Mouse (Mus musculus) kidney, embryonic 14.5 days (tissue): ENCODE results near the gene Tent5b. TPM values are rescaled to one million over a fixed set of nuclear protein-coding genes. Genes with fewer than 3 reads are reported as not detected.
A peak's percentile ranks its signal among the peaks of the same experiment; 100 is the strongest.

Source experiments
- ATAC-seq: fragments of 200-750 bp; cut with Nextera tagmentation; 2 replicates; pipeline ENCODE4 v1.8.0; 2017; ENCODE audit warnings: moderate number of reproducible peaks, mild to moderate bottlenecking, moderate TSS enrichment, moderate library complexity; ENCODE audit not compliant: low FRiP score, low TSS enrichment
- H3K27ac ChIP-seq: fragments of 300-500 bp; sonication (generic); 2 replicates; pipeline ENCODE4 v1.5.1; 2014; ENCODE audit warnings: low read depth, mild to moderate bottlenecking, low read length, moderate library complexity, mixed read lengths
- H3K27me3 ChIP-seq: fragments of 300-500 bp; sonication (generic); 2 replicates; pipeline ENCODE4 v1.6.1; 2014; ENCODE audit warnings: mild to moderate bottlenecking, low read length; ENCODE audit not compliant: control insufficient read depth, insufficient read depth
- H3K36me3 ChIP-seq: fragments of 300-500 bp; sonication (generic); 2 replicates; pipeline ENCODE4 v1.6.1; 2014; ENCODE audit warnings: low read length, mixed read lengths; ENCODE audit not compliant: control insufficient read depth, insufficient read depth
- H3K4me1 ChIP-seq: fragments of 300-500 bp; sonication (generic); 2 replicates; pipeline ENCODE4 v1.6.1; 2014; ENCODE audit warnings: low read length, mixed read lengths; ENCODE audit not compliant: control insufficient read depth, insufficient read depth
- H3K4me2 ChIP-seq: fragments of 300-500 bp; sonication (generic); replicated peaks from 2 replicates; pipeline ENCODE4 v1.6.1; 2014; ENCODE audit warnings: low read depth, mild to moderate bottlenecking, low read length
- H3K4me3 ChIP-seq: fragments of 300-500 bp; sonication (generic); 2 replicates; pipeline ENCODE4 v1.5.1; 2014; ENCODE audit warnings: mild to moderate bottlenecking, low read length
- H3K9ac ChIP-seq: fragments of 300-500 bp; sonication (generic); 2 replicates; pipeline ENCODE4 v1.6.1; 2014; ENCODE audit warnings: low read depth, mild to moderate bottlenecking, low read length, moderate library complexity
- H3K9me3 ChIP-seq: fragments of 300-500 bp; sonication (generic); 2 replicates; pipeline ENCODE4 v1.6.1; 2016; ENCODE audit warnings: low read length; ENCODE audit not compliant: control insufficient read depth
- WGBS: fragments of 180-500 bp; shearing (Covaris S2); extraction: QIAGEN DNeasy Blood & Tissue Kit; methylation state at CpG from one replicate; pipeline ENCODE4 v1.1.7; 2014; 5-methylcytosine and 5-hydroxymethylcytosine counted together
- polyA plus RNA-seq: library from polyadenylated mRNA; unstranded; fragments of >200 nt; fragmentation: Nextera tagmentation; extraction: Ambion mirVana; gene quantifications from 2 replicates; pipeline ENCODE4 v1.2.1, GENCODE M21; 2014

Tent5b gene
- polyA plus RNA-seq, 1 experiment from 2014 or later, result 0.35 TPM

- no peak overlapping the region for H3K9ac ChIP-seq
- peaks cover 8% of the 10 kb centered on the region; the same call in 1 of the 2 replicates for H3K4me1 ChIP-seq
- H3K4me3 ChIP-seq, result no peak overlapping the region
- ATAC-seq, result no peak
- H3K9me3 ChIP-seq, result no peaks in the 10 kb centered on the region
- no peak overlapping the region for H3K4me2 ChIP-seq
- H3K36me3 ChIP-seq, result no peaks in the 10 kb centered on the region
- H3K27ac ChIP-seq, result no peak overlapping the region
- WGBS, result 36% methylated on average over 2 of the region's 2 CpGs
- H3K27me3 ChIP-seq, result peaks cover 27% of the 10 kb centered on the region
These were observed 41.6 kb downstream of the Tent5b start for GRCm38 (mm10) chr4:133521502-133521901.

GRCm38 (mm10) chr4:133527788-133528187, 47.9 kb downstream of the Tent5b start:
- Histone ChIP-seq H3K4me1 (no peaks in the 10 kb centered on the region), H3K4me3 (no peak overlapping the region), H3K4me2 (no peak overlapping the region), H3K9ac (no peak overlapping the region), H3K36me3 (peaks cover 43% of the 10 kb centered on the region), H3K9me3 (no peaks in the 10 kb centered on the region), H3K27ac (no peak overlapping the region), H3K27me3 (no peaks in the 10 kb centered on the region)
- WGBS, result 70% methylated on average over 16 of the region's 16 CpGs
- ATAC-seq, result no peak

- Histone ChIP-seq H3K9ac (no peak overlapping the region), H3K27ac (no peak overlapping the region), H3K36me3 (peaks cover 88% of the 10 kb centered on the region), H3K4me1 (no peaks in the 10 kb centered on the region), H3K4me2 (no peak overlapping the region), H3K4me3 (no peak overlapping the region), H3K9me3 (no peaks in the 10 kb centered on the region), H3K27me3 (no peaks in the 10 kb centered on the region)
- 89% methylated on average over 3 of the region's 3 CpGs for WGBS
- ATAC-seq, result no peak
These were observed 52.8 kb downstream of the Tent5b start for GRCm38 (mm10) chr4:133532777-133533176.

GRCm38 (mm10) chr4:133536081-133536480, 56.1 kb downstream of the Tent5b start:
- WGBS, result 88% methylated on average over 3 of the region's 3 CpGs
- H3K4me1 ChIP-seq, result no peaks in the 10 kb centered on the region
- H3K36me3 ChIP-seq, result peaks cover 95% of the 10 kb centered on the region
- ATAC-seq, result no peak
- H3K9ac ChIP-seq, result no peak overlapping the region
- H3K4me3 ChIP-seq, result no peak overlapping the region
- no peaks in the 10 kb centered on the region for H3K9me3 ChIP-seq
- H3K27ac ChIP-seq, result no peak overlapping the region
- no peaks in the 10 kb centered on the region for H3K27me3 ChIP-seq
- H3K4me2 ChIP-seq, result no peak overlapping the region

GRCm38 (mm10) chr4:133536652-133537051, 56.7 kb downstream of the Tent5b start:
- Histone ChIP-seq H3K27ac (no peak overlapping the region), H3K27me3 (no peaks in the 10 kb centered on the region), H3K4me2 (no peak overlapping the region), H3K9me3 (no peaks in the 10 kb centered on the region), H3K4me3 (no peak overlapping the region), H3K4me1 (no peaks in the 10 kb centered on the region), H3K9ac (no peak overlapping the region), H3K36me3 (peaks cover 95% of the 10 kb centered on the region)
- WGBS, result 87% methylated on average over 5 of the region's 5 CpGs
- ATAC-seq, result 0 out of 2 replicates have a peak, but pooled peaks have one; percentile 13

Other genes with a start within 250 kb of the Tent5b start
- gene Map3k6, start 239.3 kb upstream of the Tent5b start, polyA plus RNA-seq, result 2.8 and 4.1 TPM in 2 replicates
- gene Sytl1, start 217.0 kb upstream of the Tent5b start, polyA plus RNA-seq, result 0.70 and 1.1 TPM in 2 replicates
- 74.9 and 87.9 TPM in 2 replicates for gene Tmem222, start 202.3 kb upstream of the Tent5b start, polyA plus RNA-seq
- 10.0 and 16.0 TPM in 2 replicates for gene Wdtc1, start 126.7 kb upstream of the Tent5b start, polyA plus RNA-seq
- gene Slc9a1, start 110.4 kb upstream of the Tent5b start, polyA plus RNA-seq, result 5.6 and 7.6 TPM in 2 replicates
- gene Trnp1, start 18.4 kb downstream of the Tent5b start, polyA plus RNA-seq, result 1.4 and 1.6 TPM in 2 replicates
- gene Kdf1, start 38.8 kb downstream of the Tent5b start, polyA plus RNA-seq, result 15.3 and 21.4 TPM in 2 replicates
- 285 and 287 TPM in 2 replicates for gene Nudc, start 65.9 kb downstream of the Tent5b start, polyA plus RNA-seq
- gene Nr0b2, start 73.2 kb downstream of the Tent5b start, polyA plus RNA-seq, result not detected in 2 replicates
- 6.5 and 10.2 TPM in 2 replicates for gene Gpatch3, start 94.6 kb downstream of the Tent5b start, polyA plus RNA-seq
- 23.6 and 23.9 TPM in 2 replicates for gene Gpn2, start 104.2 kb downstream of the Tent5b start, polyA plus RNA-seq
- gene Sfn, start 122.0 kb downstream of the Tent5b start, polyA plus RNA-seq, result 8.0 and 9.5 TPM in 2 replicates
- 3.0 and 4.2 TPM in 2 replicates for gene Zdhhc18, start 170.0 kb downstream of the Tent5b start, polyA plus RNA-seq
- 12.6 and 16.9 TPM in 2 replicates for gene Pigv, start 192.5 kb downstream of the Tent5b start, polyA plus RNA-seq